Mouse (Mus musculus) heart, embryonic 11.5 days (tissue): ENCODE results near the gene Akr1d1. TPM values are rescaled to one million over a fixed set of nuclear protein-coding genes. Genes with fewer than 3 reads are reported as not detected.

ENCODE experiments used
- ATAC-seq: fragments of 200-750 bp; cut with Nextera tagmentation; replicated peaks from 2 replicates; pipeline ENCODE4 v1.8.0; 2017; ENCODE audit warnings: moderate library complexity; ENCODE audit not compliant: insufficient number of reproducible peaks, low FRiP score, low TSS enrichment
- H3K27ac ChIP-seq: fragments of 300-500 bp; sonication (generic); 2 replicates; pipeline ENCODE4 v1.5.1; 2014; ENCODE audit warnings: mild to moderate bottlenecking, low read depth, low read length
- H3K27me3 ChIP-seq: fragments of 300-500 bp; sonication (generic); 2 replicates; pipeline ENCODE4 v1.6.1; 2014; ENCODE audit warnings: mild to moderate bottlenecking, low read length, mixed read lengths; ENCODE audit not compliant: control insufficient read depth, insufficient read depth
- H3K36me3 ChIP-seq: fragments of 300-500 bp; sonication (generic); 2 replicates; pipeline ENCODE4 v1.6.1; 2014; ENCODE audit warnings: mild to moderate bottlenecking, low read length, moderate library complexity, mixed read lengths; ENCODE audit not compliant: control insufficient read depth, insufficient read depth
- H3K4me1 ChIP-seq: fragments of 300-500 bp; sonication (generic); 2 replicates; pipeline ENCODE4 v1.6.1; 2014; ENCODE audit warnings: low read length; ENCODE audit not compliant: control insufficient read depth, insufficient read depth
- H3K4me2 ChIP-seq: fragments of 300-500 bp; sonication (generic); 2 replicates; pipeline ENCODE4 v1.6.1; 2014; ENCODE audit warnings: mild to moderate bottlenecking, moderate library complexity
- H3K4me3 ChIP-seq: fragments of 300-500 bp; sonication (generic); 2 replicates; pipeline ENCODE4 v1.5.1; 2014; ENCODE audit warnings: low read depth, low read length
- H3K9ac ChIP-seq: fragments of 300-500 bp; sonication (generic); 2 replicates; pipeline ENCODE4 v1.6.1; 2014; ENCODE audit warnings: mild to moderate bottlenecking, low read depth, low read length, moderate library complexity
- H3K9me3 ChIP-seq: fragments of 300-500 bp; sonication (generic); replicated peaks from 2 replicates; pipeline ENCODE4 v1.6.1; 2016; ENCODE audit warnings: low read length; ENCODE audit not compliant: control insufficient read depth
- WGBS: fragments of 180-500 bp; shearing (Covaris S2); extraction: QIAGEN DNeasy Blood & Tissue Kit; methylation state at CpG from one replicate; pipeline ENCODE4 v1.1.7; 2014; ENCODE audit not compliant: insufficient replicate concordance; 5-methylcytosine and 5-hydroxymethylcytosine counted together
- polyA plus RNA-seq: library from polyadenylated mRNA; unstranded; fragments of >200 nt; fragmentation: Nextera tagmentation; extraction: Ambion mirVana; gene quantifications from 2 replicates; pipeline ENCODE4 v1.2.1, GENCODE M21; 2014

Akr1d1 gene
- polyA plus RNA-seq, 1 experiment from 2014 or later, result not detected

- Histone ChIP-seq H3K9me3 (no peaks in the 10 kb centered on the region), H3K4me3 (no peak overlapping the region), H3K36me3 (no peaks in the 10 kb centered on the region), H3K4me2 (no peak overlapping the region), H3K4me1 (no peaks in the 10 kb centered on the region), H3K27ac (no peak overlapping the region), H3K27me3 (no peaks in the 10 kb centered on the region), H3K9ac (no peak overlapping the region)
- no peak for ATAC-seq
- 81% methylated on average over 7 of the region's 7 CpGs for WGBS
Measured at GRCm38 (mm10) chr6:37600976-37601498, 71.1 kb downstream of the Akr1d1 start.

- Histone ChIP-seq H3K9me3 (no peaks in the 10 kb centered on the region), H3K4me3 (no peak overlapping the region), H3K36me3 (no peaks in the 10 kb centered on the region), H3K27ac (0 out of 2 replicates have a peak overlapping the region, but pooled peaks have one; percentile 12), H3K4me2 (no peak overlapping the region), H3K27me3 (no peaks in the 10 kb centered on the region), H3K4me1 (no peaks in the 10 kb centered on the region), H3K9ac (no peak overlapping the region)
- 50% methylated on average over 9 of the region's 9 CpGs for WGBS
- no peak for ATAC-seq
Measured at GRCm38 (mm10) chr6:37602857-37603765, 73.1 kb downstream of the Akr1d1 start.

GRCm38 (mm10) chr6:37604178-37604883 lies 74.4 kb downstream of the Akr1d1 start:
- Histone ChIP-seq H3K27ac (no peak overlapping the region), H3K9ac (no peak overlapping the region)

GRCm38 (mm10) chr6:37604884-37605269 lies 74.9 kb downstream of the Akr1d1 start:
- Histone ChIP-seq H3K4me3 (no peak overlapping the region), H3K4me2 (no peak overlapping the region), H3K9ac (no peak overlapping the region), H3K4me1 (no peaks in the 10 kb centered on the region), H3K36me3 (no peaks in the 10 kb centered on the region), H3K9me3 (no peaks in the 10 kb centered on the region), H3K27ac (no peak overlapping the region), H3K27me3 (no peaks in the 10 kb centered on the region)
- no peak for ATAC-seq
- 62% methylated on average over 5 of the region's 5 CpGs for WGBS

More at GRCm38 (mm10) chr6:37604178-37604883, 74.4 kb downstream of the Akr1d1 start:
- Histone ChIP-seq H3K9me3 (no peaks in the 10 kb centered on the region), H3K4me2 (no peak overlapping the region), H3K27me3 (no peaks in the 10 kb centered on the region), H3K4me3 (no peak overlapping the region), H3K4me1 (no peaks in the 10 kb centered on the region), H3K36me3 (no peaks in the 10 kb centered on the region)
- WGBS, result 66% methylated on average over 4 of the region's 4 CpGs
- ATAC-seq, result no peak

- Histone ChIP-seq H3K4me2 (no peak overlapping the region), H3K4me3 (no peak overlapping the region), H3K9me3 (no peaks in the 10 kb centered on the region), H3K27ac (no peak overlapping the region), H3K36me3 (no peaks in the 10 kb centered on the region), H3K27me3 (no peaks in the 10 kb centered on the region), H3K9ac (no peak overlapping the region), H3K4me1 (no peaks in the 10 kb centered on the region)
- no peak for ATAC-seq
- 36% methylated on average over 3 of the region's 3 CpGs for WGBS
Measured at GRCm38 (mm10) chr6:37607511-37608289, 77.7 kb downstream of the Akr1d1 start.

- no peaks in the 10 kb centered on the region for H3K27me3 ChIP-seq
- no peak overlapping the region for H3K9ac ChIP-seq
- no peak overlapping the region for H3K4me2 ChIP-seq
- no peaks in the 10 kb centered on the region for H3K4me1 ChIP-seq
- H3K9me3 ChIP-seq, result no peaks in the 10 kb centered on the region
- 71% methylated on average over 6 of the region's 6 CpGs for WGBS
- H3K36me3 ChIP-seq, result no peaks in the 10 kb centered on the region
- H3K27ac ChIP-seq, result no peak overlapping the region
- no peak overlapping the region for H3K4me3 ChIP-seq
- no peak for ATAC-seq
Measured at GRCm38 (mm10) chr6:37612603-37613284, 82.8 kb downstream of the Akr1d1 start.

- 86% methylated on average over 2 of the region's 2 CpGs for WGBS
- Histone ChIP-seq H3K27me3 (no peaks in the 10 kb centered on the region), H3K27ac (no peak overlapping the region), H3K36me3 (no peaks in the 10 kb centered on the region), H3K4me2 (no peak overlapping the region), H3K4me1 (no peaks in the 10 kb centered on the region), H3K9me3 (no peaks in the 10 kb centered on the region), H3K9ac (no peak overlapping the region), H3K4me3 (no peak overlapping the region)
- ATAC-seq, result no peak
Measured at GRCm38 (mm10) chr6:37615490-37615889, 85.5 kb downstream of the Akr1d1 start.

- 91% methylated on average over 7 of the region's 7 CpGs for WGBS
- H3K36me3 ChIP-seq, result no peaks in the 10 kb centered on the region
- H3K27ac ChIP-seq, result no peak overlapping the region
- no peak overlapping the region for H3K9ac ChIP-seq
- no peaks in the 10 kb centered on the region for H3K27me3 ChIP-seq
- no peak for ATAC-seq
- no peak overlapping the region for H3K4me2 ChIP-seq
- H3K9me3 ChIP-seq, result no peaks in the 10 kb centered on the region
- no peaks in the 10 kb centered on the region for H3K4me1 ChIP-seq
- no peak overlapping the region for H3K4me3 ChIP-seq
Measured at GRCm38 (mm10) chr6:37616136-37616535, 86.2 kb downstream of the Akr1d1 start.
